Mouse (Mus musculus): ENCODE measurements around the gene Cnksr1. TPM values are rescaled to one million over a fixed set of nuclear protein-coding genes. Genes with fewer than 3 reads are reported as not detected.
"Not testable (repeated sequence)": the region's sequence is repeated elsewhere in the genome, so short reads cannot be mapped to it uniquely, and the experiment has no call there.

Cnksr1 gene
- polyA plus RNA-seq (2016; fragmentation: Nextera tagmentation; extraction: Ambion mirVana), result 1.7 and 2.0 TPM in 2 replicates

DNA sequence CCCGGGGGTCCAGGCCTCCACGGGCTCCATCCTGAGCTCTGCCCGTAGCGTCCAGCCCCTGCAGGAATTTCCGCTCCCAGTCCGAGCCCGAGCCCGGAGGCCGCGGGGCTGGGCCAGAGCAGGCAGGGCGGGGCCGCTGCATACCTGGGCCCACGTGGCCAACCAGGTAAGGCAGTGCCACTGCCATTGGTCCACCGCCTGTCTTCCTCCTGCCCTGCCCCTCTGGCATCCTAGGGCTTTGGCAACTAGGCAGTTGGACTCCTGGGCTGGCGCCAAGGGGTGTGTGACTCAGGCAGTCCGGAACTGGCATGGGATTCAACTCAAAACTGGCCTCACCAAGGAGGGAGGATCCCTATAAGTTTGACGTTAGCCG is at the start of gene Cnksr1:
Cnksr1 (minus strand) TSS at position 121 of the 373 bp plus-strand sequence.
- Histone ChIP-seq H3K36me3 (no peaks in the 10 kb centered on the region), H3K9me3 (no peaks in the 10 kb centered on the region), H3K4me1 (replicated peaks) (peaks cover 9% of the 10 kb centered on the region), H3K9ac (replicated peaks) (peak within 1 kb of the TSS; percentile 55), H3K4me3 (replicated peaks) (peak within 1 kb of the TSS; percentile 26), H3K27ac (no peak within 1 kb of the TSS), H3K27me3 (peaks cover 41% of the 10 kb centered on the region), H3K4me2 (peak within 1 kb of the TSS; percentile 54)
- ATAC-seq (ENCODE audit: insufficient number of reproducible peaks, insufficient read depth, low FRiP score, low TSS enrichment, low read depth), result no peak
- 4% methylated on average over 18 of the region's 18 CpGs for WGBS

DNA sequence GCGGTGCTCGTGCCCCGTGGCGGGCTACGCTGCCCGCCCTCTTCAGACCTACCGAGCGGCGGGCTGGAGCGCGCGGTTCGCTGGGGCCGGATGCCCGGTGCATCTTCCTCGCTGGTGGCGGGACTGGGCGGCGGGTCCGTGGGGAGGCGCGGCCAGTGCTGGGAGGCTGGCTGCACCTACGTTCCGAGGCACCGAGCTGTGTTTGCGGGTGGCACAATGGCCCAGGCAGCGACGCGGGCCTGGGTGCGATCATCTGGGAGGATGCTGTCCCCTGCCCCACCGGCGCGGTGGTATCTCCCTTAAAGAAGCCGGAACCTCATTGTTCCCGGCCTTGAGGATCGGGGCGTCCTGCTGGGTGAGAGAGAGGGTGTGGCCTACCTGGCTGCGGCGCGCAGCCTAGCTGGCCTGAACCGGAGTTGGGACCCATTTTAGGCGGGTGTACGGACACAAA is 49.4 kb upstream of the Cnksr1 start, which contains the start of gene Pdik1l:
Pdik1l (minus strand) TSS at position 321 of the 451 bp plus-strand sequence.
- Histone ChIP-seq H3K4me3 (replicated peaks) (peak within 1 kb of the TSS; percentile 98), H3K36me3 (peaks cover 25% of the 10 kb centered on the region), H3K4me2 (peak within 1 kb of the TSS; percentile 98), H3K4me1 (replicated peaks) (peaks cover 22% of the 10 kb centered on the region), H3K9me3 (no peaks in the 10 kb centered on the region), H3K27ac (peak within 1 kb of the TSS; percentile 100), H3K27me3 (0 out of 2 replicates have a peak, but pooled peaks cover 3% of the 10 kb centered on the region), H3K9ac (replicated peaks) (peak within 1 kb of the TSS; percentile 98)
- ATAC-seq (ENCODE audit: insufficient number of reproducible peaks, insufficient read depth, low FRiP score, low TSS enrichment, low read depth), result peak; percentile 69
- WGBS, result under 1% methylated on average over 36 of the region's 43 CpGs

DNA sequence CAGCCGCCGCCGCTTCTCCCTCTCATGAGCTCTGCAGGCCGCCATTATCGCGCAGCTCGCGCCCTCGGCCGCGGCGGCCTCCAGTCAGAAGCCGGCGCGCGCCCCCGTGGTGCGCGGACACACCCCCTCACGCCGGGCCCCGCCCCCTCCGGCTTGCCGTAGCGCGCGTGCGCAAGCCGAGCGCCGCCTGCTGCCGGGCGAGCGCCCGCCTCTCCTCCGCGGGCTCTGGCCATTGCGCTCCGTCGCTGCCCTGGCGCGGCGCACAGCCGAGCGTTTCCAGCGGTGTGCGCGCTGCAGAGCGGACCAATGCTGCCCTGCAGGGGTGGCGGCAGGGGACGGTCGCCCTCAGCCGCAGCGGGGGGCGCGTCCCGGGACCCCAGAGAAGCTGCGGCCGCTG is 49.0 kb upstream of the Cnksr1 start:
- peak; percentile 95 for ATAC-seq (ENCODE audit: insufficient number of reproducible peaks, insufficient read depth, low FRiP score, low TSS enrichment, low read depth)
- H3K27ac ChIP-seq, result peak overlapping the region; percentile 100
- H3K27me3 ChIP-seq, result no peaks in the 10 kb centered on the region
- H3K36me3 ChIP-seq, result peaks cover 29% of the 10 kb centered on the region
- 0% methylated on average over 46 of the region's 59 CpGs for WGBS
- no peaks in the 10 kb centered on the region for H3K9me3 ChIP-seq
- peaks cover 22% of the 10 kb centered on the region for H3K4me1 ChIP-seq (replicated peaks)
- H3K4me3 ChIP-seq (replicated peaks), result peak overlapping the region; percentile 98
- H3K9ac ChIP-seq (replicated peaks), result peak overlapping the region; percentile 98
- peak overlapping the region; percentile 98 for H3K4me2 ChIP-seq

DNA sequence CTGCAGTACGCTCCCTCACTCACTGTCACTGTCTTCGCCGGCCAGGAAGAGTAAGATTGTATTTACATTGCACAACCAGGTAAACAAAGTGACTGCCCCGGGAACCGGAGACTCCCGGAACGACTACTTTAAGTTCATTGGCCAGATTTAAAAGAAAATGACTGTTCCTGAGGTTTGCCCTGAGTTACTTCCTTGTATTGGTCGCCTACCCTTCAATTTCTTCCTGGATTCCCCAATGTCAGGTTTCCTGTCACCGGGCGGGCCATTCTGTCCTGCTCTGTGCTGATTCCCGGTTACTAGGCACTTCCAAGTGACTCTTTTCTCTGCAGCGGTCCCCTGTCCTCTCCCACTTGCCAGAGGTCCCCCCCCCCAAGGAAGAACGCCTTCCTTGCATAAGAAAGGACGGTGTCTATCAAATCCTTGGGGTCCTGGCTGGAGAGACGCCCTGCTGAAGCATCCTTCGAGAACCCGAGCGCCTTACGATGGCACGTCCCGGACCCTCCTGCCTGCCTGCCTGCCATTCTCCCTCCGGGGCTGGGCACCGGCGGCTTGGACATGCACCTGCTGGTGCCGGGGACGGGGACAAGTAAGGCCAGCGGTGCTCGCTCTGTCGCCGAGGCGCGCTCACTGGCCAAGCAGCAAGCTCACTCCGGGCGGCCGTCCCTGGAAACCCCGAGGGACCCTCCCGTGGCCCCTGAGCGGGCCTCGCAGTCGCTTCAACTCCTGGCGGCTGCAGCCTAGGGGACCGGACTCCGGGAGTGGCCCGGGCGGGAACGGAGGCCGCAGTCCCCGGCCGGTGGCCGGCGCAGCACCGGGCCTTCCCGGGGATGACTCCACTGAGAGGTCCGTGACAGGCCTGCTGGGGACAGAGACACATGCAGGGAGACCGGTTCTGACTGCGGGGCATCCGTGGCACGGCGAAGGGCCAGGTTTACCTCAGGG is 48.3 kb upstream of the Cnksr1 start:
- WGBS, result 4% methylated on average over 59 of the region's 59 CpGs
- Histone ChIP-seq H3K4me3 (replicated peaks) (peak overlapping the region; percentile 98), H3K9me3 (no peaks in the 10 kb centered on the region), H3K36me3 (peaks cover 35% of the 10 kb centered on the region), H3K4me2 (peak overlapping the region; percentile 98), H3K27me3 (no peaks in the 10 kb centered on the region), H3K4me1 (replicated peaks) (peaks cover 22% of the 10 kb centered on the region), H3K9ac (replicated peaks) (peak overlapping the region; percentile 98), H3K27ac (peak overlapping the region; percentile 72)
- ATAC-seq (ENCODE audit: insufficient number of reproducible peaks, insufficient read depth, low FRiP score, low TSS enrichment, low read depth), result peak; percentile 4; the same call in 1 of the 2 replicates

DNA sequence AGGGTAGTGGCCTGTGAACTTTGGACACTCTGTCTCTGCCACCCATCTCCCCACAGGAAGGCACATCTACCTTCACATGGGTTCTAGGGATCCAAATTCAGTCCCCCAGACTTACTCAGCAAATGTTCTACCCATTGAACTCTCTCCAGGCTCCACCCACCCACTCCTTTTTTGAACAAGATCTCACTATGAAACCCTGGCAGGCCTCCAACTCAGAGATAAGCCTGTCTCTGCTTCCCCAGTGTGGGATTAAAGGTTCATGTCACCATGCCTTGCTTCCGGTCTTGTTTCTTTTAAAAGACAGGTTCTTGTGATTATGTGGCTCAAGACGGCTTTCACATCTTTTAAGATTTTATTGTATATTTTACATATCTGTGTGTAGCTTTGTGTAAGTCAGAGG is 46.7 kb upstream of the Cnksr1 start:
- H3K4me1 ChIP-seq (replicated peaks), result peaks cover 22% of the 10 kb centered on the region
- peaks cover 50% of the 10 kb centered on the region for H3K36me3 ChIP-seq
- H3K27me3 ChIP-seq, result no peaks in the 10 kb centered on the region
- no peak overlapping the region for H3K4me3 ChIP-seq (replicated peaks)
- H3K9me3 ChIP-seq, result no peaks in the 10 kb centered on the region
- no peak overlapping the region for H3K4me2 ChIP-seq
- no peak overlapping the region for H3K27ac ChIP-seq
- no peak for ATAC-seq (ENCODE audit: insufficient number of reproducible peaks, insufficient read depth, low FRiP score, low TSS enrichment, low read depth)
- 93% methylated on average over 2 of the region's 2 CpGs for WGBS
- H3K9ac ChIP-seq (replicated peaks), result no peak overlapping the region

DNA sequence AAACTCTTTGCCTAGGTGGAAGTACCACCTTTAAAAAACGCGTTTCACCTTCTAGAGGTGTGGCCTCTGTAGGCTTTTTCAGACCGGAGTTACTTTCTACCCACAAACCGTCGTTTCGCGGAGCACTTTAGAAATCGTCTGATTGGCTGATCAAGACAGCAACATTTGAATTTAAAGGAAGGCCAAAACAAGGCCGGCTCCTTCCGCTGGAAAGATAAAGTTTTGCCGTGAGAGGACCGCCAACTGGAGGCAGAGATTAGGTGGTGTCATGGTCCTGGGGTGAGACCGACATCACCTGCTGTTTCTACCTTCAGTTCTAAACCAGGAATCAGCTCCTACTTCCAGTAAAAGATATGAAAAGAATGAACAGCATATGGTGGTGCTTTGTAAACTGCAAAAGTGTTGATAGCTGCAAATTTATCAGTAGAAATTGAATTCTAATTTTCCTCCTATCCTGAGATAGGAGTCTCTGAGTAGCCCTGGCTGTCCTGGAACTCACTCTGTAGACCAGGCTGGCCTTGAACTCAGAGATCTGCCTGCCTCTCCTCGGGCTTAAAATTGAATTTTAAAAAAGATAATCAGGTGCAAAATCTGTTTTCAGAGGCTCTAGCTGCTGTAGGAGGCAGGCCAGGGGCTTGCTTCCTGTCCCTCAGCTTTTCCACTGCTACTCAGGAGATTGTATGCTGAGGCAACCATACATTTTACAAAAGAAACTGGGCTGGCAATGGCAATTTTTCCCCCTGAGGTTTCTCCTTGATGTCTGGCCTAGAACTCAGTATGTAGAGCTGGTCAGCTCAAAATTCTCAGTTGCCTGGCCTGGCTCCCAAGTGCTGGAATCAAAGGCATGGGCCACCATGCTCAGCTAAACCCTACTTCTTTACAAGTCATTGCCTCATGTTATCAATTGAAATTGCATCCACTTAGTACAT is 35.5 kb upstream of the Cnksr1 start:
- Histone ChIP-seq H3K27ac (no peak overlapping the region), H3K4me1 (replicated peaks) (peaks cover 7% of the 10 kb centered on the region; the same call in 1 of the 2 replicates), H3K4me2 (peak overlapping the region; percentile 42), H3K9ac (replicated peaks) (no peak overlapping the region; the same call in 1 of the 2 replicates), H3K27me3 (no peaks in the 10 kb centered on the region), H3K36me3 (peaks cover 29% of the 10 kb centered on the region), H3K9me3 (no peaks in the 10 kb centered on the region), H3K4me3 (replicated peaks) (peak overlapping the region; percentile 16)
- 4% methylated on average over 14 of the region's 14 CpGs for WGBS
- ATAC-seq (ENCODE audit: insufficient number of reproducible peaks, insufficient read depth, low FRiP score, low TSS enrichment, low read depth), result no peak

DNA sequence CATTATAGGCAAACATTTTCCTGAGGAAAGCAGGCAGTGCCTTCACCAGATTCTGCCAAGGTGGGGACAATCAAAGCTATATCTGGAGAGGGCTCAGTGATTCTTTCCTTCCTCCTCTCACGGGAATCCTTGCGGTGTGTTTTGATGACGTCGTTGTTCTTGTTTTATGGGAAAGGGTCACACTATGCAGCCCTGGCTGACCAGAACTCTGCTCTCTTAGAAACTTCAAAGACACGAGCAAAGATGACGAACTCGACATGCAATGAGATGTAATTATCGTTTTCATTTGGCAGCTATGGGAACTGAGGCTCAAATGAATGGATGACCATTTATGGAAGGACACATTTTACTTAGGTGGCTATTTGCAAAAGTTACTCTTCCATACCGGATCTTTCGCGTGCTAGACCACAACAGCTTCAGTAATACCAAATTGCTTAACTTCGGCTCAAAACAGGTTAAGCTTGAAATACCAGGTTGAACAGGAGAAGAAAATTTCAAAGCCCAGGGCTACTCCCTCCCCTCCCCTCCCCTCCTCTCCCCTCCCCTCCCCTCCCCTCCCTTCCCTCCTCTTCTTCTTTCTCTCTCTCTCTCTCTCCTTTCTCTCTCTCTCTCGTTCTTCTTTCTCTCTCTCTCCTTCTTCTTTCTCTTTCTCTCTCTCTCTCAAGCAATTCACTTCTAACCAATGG is 34.7 kb upstream of the Cnksr1 start:
- WGBS, result 21% methylated on average over 12 of the region's 13 CpGs
- peak overlapping the region; percentile 42 for H3K4me2 ChIP-seq

DNA sequence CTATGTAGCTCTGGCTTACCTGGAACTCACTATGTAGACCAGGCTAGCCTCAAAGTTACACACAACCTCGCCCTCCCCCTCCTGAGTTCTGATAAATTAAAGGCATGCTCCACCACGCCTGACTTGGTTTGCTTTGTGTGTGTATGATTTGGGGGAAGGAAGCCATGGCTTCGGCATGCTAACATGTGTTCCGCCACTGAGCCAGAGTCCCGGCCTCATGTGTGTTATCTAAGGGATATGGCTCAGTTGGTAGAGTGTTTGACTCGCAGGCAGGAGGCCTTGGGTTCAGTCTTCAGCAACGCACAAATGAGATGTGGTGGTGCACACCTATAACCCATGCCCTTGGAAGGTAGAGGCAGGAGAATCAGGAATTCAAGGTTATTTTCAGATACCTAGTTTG is 33.8 kb upstream of the Cnksr1 start:
- no peak overlapping the region for H3K4me2 ChIP-seq
- peaks cover 7% of the 10 kb centered on the region; the same call in 1 of the 2 replicates for H3K4me1 ChIP-seq (replicated peaks)
- H3K27me3 ChIP-seq, result no peaks in the 10 kb centered on the region
- H3K9ac ChIP-seq (replicated peaks), result no peak overlapping the region
- H3K36me3 ChIP-seq, result peaks cover 12% of the 10 kb centered on the region
- no peak for ATAC-seq (ENCODE audit: insufficient number of reproducible peaks, insufficient read depth, low FRiP score, low TSS enrichment, low read depth)
- WGBS, result 84% methylated on average over 7 of the region's 7 CpGs
- H3K27ac ChIP-seq, result no peak overlapping the region
- no peaks in the 10 kb centered on the region for H3K9me3 ChIP-seq
- H3K4me3 ChIP-seq (replicated peaks), result no peak overlapping the region

More for the DNA sequence above, 34.7 kb upstream of the Cnksr1 start:
- ATAC-seq (ENCODE audit: insufficient number of reproducible peaks, insufficient read depth, low FRiP score, low TSS enrichment, low read depth), result no peak
- no peaks in the 10 kb centered on the region for H3K9me3 ChIP-seq
- H3K36me3 ChIP-seq, result peaks cover 21% of the 10 kb centered on the region
- H3K4me1 ChIP-seq (replicated peaks), result peaks cover 7% of the 10 kb centered on the region; the same call in 1 of the 2 replicates
- H3K4me3 ChIP-seq (replicated peaks), result peak overlapping the region; percentile 16
- no peak overlapping the region for H3K9ac ChIP-seq (replicated peaks)
- no peak overlapping the region; the same call in 1 of the 2 replicates for H3K27ac ChIP-seq
- no peaks in the 10 kb centered on the region for H3K27me3 ChIP-seq

DNA sequence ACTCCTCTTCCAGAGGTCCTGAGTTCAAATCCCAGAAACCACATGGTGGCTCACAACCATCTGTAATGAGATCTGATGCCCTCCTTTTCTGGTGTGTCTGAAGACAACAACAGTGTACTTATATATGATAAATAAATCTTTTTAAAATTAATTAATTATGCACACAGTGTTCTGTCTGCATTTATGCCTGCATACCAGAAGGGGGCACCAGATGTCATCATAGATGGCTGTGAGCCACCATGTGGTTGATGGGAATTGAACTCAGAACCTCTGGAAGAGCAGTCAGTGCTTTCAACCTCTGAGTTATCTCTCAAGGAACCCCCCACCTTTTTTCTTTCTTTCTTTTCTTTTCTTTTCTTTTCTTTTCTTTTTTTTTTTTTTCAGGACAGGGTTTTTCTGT is 31.4 kb upstream of the Cnksr1 start:
- not testable (repeated sequence) for H3K9me3 ChIP-seq; H3K4me3 ChIP-seq (replicated peaks); H3K27me3 ChIP-seq; H3K36me3 ChIP-seq; H3K27ac ChIP-seq; ATAC-seq (ENCODE audit: insufficient number of reproducible peaks, insufficient read depth, low FRiP score, low TSS enrichment, low read depth); H3K9ac ChIP-seq (replicated peaks); H3K4me2 ChIP-seq; H3K4me1 ChIP-seq (replicated peaks)

DNA sequence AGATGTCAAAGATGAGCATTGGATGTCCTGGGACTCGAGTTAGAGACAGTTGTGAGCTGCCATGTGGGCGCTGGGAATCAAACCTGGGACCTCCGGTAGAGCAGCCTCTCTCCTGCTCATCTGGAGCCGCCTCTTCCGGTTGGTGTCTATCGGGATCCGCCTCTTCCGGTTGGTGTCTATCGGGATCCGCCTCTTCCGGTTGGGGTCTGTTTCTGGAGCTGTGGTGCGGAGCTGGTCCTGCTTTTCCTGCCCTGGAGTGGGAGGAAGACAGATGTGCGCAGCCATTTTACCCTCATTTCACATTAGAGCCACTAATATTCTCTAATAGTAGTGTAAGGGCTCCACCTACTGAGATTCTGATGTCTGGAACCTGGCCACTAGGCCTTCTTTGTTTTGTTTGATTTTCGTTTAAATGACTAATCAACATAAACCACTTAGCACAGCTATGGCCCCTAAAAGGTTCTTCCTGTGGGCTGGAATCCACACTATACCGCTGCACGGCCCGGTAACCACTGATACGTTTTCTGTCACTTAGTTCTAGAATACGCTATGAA is 30.0 kb upstream of the Cnksr1 start:
- Histone ChIP-seq H3K27me3 (no peaks in the 10 kb centered on the region), H3K4me1 (replicated peaks) (peaks cover 7% of the 10 kb centered on the region; the same call in 1 of the 2 replicates), H3K36me3 (no peaks in the 10 kb centered on the region), H3K4me2 (no peak overlapping the region), H3K4me3 (replicated peaks) (no peak overlapping the region), H3K27ac (no peak overlapping the region), H3K9me3 (no peaks in the 10 kb centered on the region), H3K9ac (replicated peaks) (no peak overlapping the region)
- ATAC-seq (ENCODE audit: insufficient number of reproducible peaks, insufficient read depth, low FRiP score, low TSS enrichment, low read depth), result no peak
- 86% methylated on average over 19 of the region's 19 CpGs for WGBS

Measured in limb, embryonic 12.5 days (tissue).